8 mouse cellular contexts compared by ENCODE assay signal in the genomic region with DNA sequence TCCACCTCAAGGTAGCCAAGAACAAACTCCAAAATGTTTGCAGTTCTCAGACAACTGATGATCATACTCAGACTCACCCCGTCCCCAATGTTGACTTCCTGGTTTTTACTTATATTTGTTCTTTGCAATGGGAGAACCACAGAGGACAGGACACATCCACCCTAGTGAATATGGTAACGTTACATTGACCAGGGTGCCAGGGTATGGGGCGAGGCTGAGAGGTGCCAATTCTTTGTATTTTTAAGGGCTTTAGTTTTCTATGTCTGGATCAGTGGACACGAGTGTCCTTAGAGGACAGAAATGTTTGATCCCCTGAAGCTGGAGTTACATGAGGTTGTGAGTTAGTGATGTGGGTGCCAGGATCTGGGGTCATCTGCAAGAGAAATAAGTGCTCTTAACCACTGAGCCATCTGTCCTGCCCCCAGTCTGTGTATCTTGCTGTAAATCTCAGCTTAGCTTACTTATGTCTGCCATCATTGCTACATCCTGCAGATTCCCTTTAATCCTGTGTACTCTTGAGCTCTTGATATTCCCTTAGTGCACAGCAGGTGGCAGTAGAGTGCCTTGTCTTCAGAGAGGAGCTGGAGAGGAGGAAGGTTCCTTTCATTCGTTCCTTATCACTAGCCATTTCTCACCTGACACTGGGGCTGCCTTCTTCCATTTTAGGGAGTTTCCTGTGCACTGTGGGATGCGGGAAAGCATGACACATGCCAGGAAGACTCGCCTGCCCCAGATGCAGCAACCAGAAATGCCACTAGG. TPM values are rescaled to one million over a fixed set of nuclear protein-coding genes. Genes with fewer than 3 reads are reported as not detected.
DNase-seq lines count a peak whose midpoint lies in the region; ATAC-seq and TF ChIP-seq lines count a peak whose summit lies in the region.

No protein-coding gene starts in this region.

- ATAC-seq in cerebellum, adult (ENCODE audit: insufficient number of reproducible peaks, low FRiP score, low TSS enrichment), result peak; percentile 83
- peak; percentile 76 for ATAC-seq in forebrain, embryonic 15.5 days (replicated peaks)

- H3K4me1 ChIP-seq in ES-Bruce4 (ENCODE audit: control insufficient read depth, insufficient read depth, low read length), result no peaks in the 10 kb centered on the region
- H3K4me1 ChIP-seq in forebrain, embryonic 15.5 days, result no peaks in the 10 kb centered on the region
- no peaks in the 10 kb centered on the region for H3K4me1 ChIP-seq in lung, adult 2 months (ENCODE audit: control insufficient read depth, insufficient read depth, low read length)
- no peaks in the 10 kb centered on the region; the same call in 1 of the 2 replicates for H3K4me1 ChIP-seq in olfactory bulb, adult 2 months (ENCODE audit: control insufficient read depth, insufficient read depth, low read length)

- H3K9me3 ChIP-seq in ES-Bruce4 (replicated peaks; ENCODE audit: control insufficient read depth, insufficient read depth, low read length, poor library complexity, severe bottlenecking), result no peaks in the 10 kb centered on the region
- no peaks in the 10 kb centered on the region for H3K9me3 ChIP-seq in forebrain, embryonic 15.5 days

- WGBS in forebrain, embryonic 15.5 days, result 34% methylated on average over 7 of the region's 7 CpGs
- 29% methylated on average over 7 of the region's 7 CpGs for WGBS in lung, adult 2 months
- 35% methylated on average over 7 of the region's 7 CpGs for WGBS in olfactory bulb, adult 2 months

- TF ChIP-seq CTCF in ES-Bruce4 (IDR thresholded peaks at IDR 0.05; ENCODE audit: low read depth, low read length), result peak; percentile 38
- TF ChIP-seq CTCF in layer of hippocampus, adult 2 months (conservative IDR thresholded peaks at IDR 0.05), result peak; percentile 95
- peak; percentile 59 for TF ChIP-seq CTCF in lung, adult 2 months (IDR thresholded peaks at IDR 0.05; ENCODE audit: insufficient read depth, low read length)
- peak; percentile 45 for TF ChIP-seq CTCF in olfactory bulb, adult 2 months (IDR thresholded peaks at IDR 0.05; ENCODE audit: insufficient read depth, low read depth, low read length)

- no peak overlapping the region for H3K27ac ChIP-seq in ES-Bruce4 (ENCODE audit: insufficient read depth, low read length)
- H3K27ac ChIP-seq in forebrain, embryonic 15.5 days (replicated peaks), result 0 out of 2 replicates have a peak overlapping the region, but pooled peaks have one; percentile 9
- H3K27ac ChIP-seq in layer of hippocampus, adult 2 months, result no peak overlapping the region; the same call in 1 of the 2 replicates
- H3K27ac ChIP-seq in olfactory bulb, adult 2 months (ENCODE audit: insufficient read depth, low read depth, low read length), result no peak overlapping the region

- peak; percentile 86 for DNase-seq in heart, postnatal 4 days
- peak; percentile 85 to 87 for DNase-seq in layer of hippocampus, adult 2 months (ENCODE audit: low spot score in 2 of 2)
- DNase-seq in lung, adult 2 months, result peak; percentile 73
- DNase-seq in thymus, adult 18-20 months, result peak; percentile 37 to 67

- no peak overlapping the region for H3K9ac ChIP-seq in ES-Bruce4 (ENCODE audit: low read depth, poor library complexity, severe bottlenecking)
- no peak overlapping the region for H3K9ac ChIP-seq in forebrain, embryonic 15.5 days (replicated peaks)

- no peak overlapping the region for H3K4me3 ChIP-seq in ES-Bruce4 (ENCODE audit: low read depth, low read length)
- H3K4me3 ChIP-seq in forebrain, embryonic 15.5 days, result no peak overlapping the region
- H3K4me3 ChIP-seq in layer of hippocampus, adult 2 months, result no peak overlapping the region
- H3K4me3 ChIP-seq in lung, adult 2 months (replicated peaks; ENCODE audit: extremely low read depth, low read depth, low read length), result no peak overlapping the region
- H3K4me3 ChIP-seq in olfactory bulb, adult 2 months (ENCODE audit: insufficient read depth, low read depth, low read length), result no peak overlapping the region

- H3K4me2 ChIP-seq in forebrain, embryonic 15.5 days (replicated peaks), result no peak overlapping the region

- H3K36me3 ChIP-seq in ES-Bruce4 (ENCODE audit: control insufficient read depth, insufficient read depth, low read length, poor library complexity, severe bottlenecking), result no peaks in the 10 kb centered on the region
- H3K36me3 ChIP-seq in forebrain, embryonic 15.5 days, result peaks cover 9% of the 10 kb centered on the region

- H3K27me3 ChIP-seq in ES-Bruce4 (ENCODE audit: control insufficient read depth, insufficient read depth, low read length, poor library complexity, severe bottlenecking), result no peaks in the 10 kb centered on the region
- H3K27me3 ChIP-seq in forebrain, embryonic 15.5 days, result no peaks in the 10 kb centered on the region

- TF ChIP-seq EP300 in ES-Bruce4 (IDR thresholded peaks at IDR 0.05; ENCODE audit: insufficient read depth, low read depth, low read length), result no peak

- no peak for TF ChIP-seq POLR2A in ES-Bruce4 (IDR thresholded peaks at IDR 0.05; ENCODE audit: insufficient read depth, low read length)
- no peak for TF ChIP-seq POLR2A in lung, adult 2 months (IDR thresholded peaks at IDR 0.05; ENCODE audit: borderline replicate concordance, extremely low read depth, low read depth, low read length)
- no peak for TF ChIP-seq POLR2A in olfactory bulb, adult 2 months (IDR thresholded peaks at IDR 0.05; ENCODE audit: insufficient read depth, low read depth, low read length)

RNA-seq across cellular contexts. Expression of a gene that starts 28.9 kb away (rescaled TPM):
- polyA plus RNA-seq in ES-Bruce4 (2011; ENCODE audit: insufficient read depth, insufficient read length, low read depth, missing spikeins), result 24.1 and 30.9 TPM in 2 replicates
- polyA plus RNA-seq in forebrain, embryonic 15.5 days (2015; fragmentation: Nextera tagmentation; extraction: Ambion mirVana), result 23.7 and 25.5 TPM in 2 replicates
- 10 to 100 TPM; 43.4 to 50.3 TPM for total RNA-seq in heart, postnatal 4 days (2021)
- 10 to 100 TPM; 26.2 to 27.3 TPM for total RNA-seq in layer of hippocampus, adult 2 months (2021)
- polyA plus RNA-seq in lung, adult 2 months (2012; rRNA removed), result 38.4 and 44.0 TPM in 2 replicates
- polyA plus RNA-seq in olfactory bulb, adult 2 months (2012; ENCODE audit: insufficient read depth, insufficient read length, low replicate concordance, missing spikeins), result not detected in 2 replicates

RNA-seq across cellular contexts. Expression of a gene that starts 45.2 kb away (rescaled TPM):
- polyA plus RNA-seq in ES-Bruce4 (2011; ENCODE audit: insufficient read depth, insufficient read length, low read depth, missing spikeins), result 33.7 and 41.1 TPM in 2 replicates
- polyA plus RNA-seq in forebrain, embryonic 15.5 days (2015; fragmentation: Nextera tagmentation; extraction: Ambion mirVana), result 111 and 112 TPM in 2 replicates
- 10 to 100 TPM; 11.8 to 15.2 TPM for total RNA-seq in heart, postnatal 4 days (2021)
- 10 to 100 TPM; 55.8 to 57.2 TPM for total RNA-seq in layer of hippocampus, adult 2 months (2021)
- polyA plus RNA-seq in lung, adult 2 months (2012; rRNA removed), result 35.2 and 36.7 TPM in 2 replicates
- not detected in 2 replicates for polyA plus RNA-seq in olfactory bulb, adult 2 months (2012; ENCODE audit: insufficient read depth, insufficient read length, low replicate concordance, missing spikeins)

Comparison
In these comparisons a context has a peak if more than half of its experiments do, and no peak if none do; other contexts are left out.
1. CTCF ChIP-seq: peak in every context shown above with its lines; median percentile 95 in layer of hippocampus, adult 2 months; 59 in lung, adult 2 months; 45 in olfactory bulb, adult 2 months; 38 in ES-Bruce4.
2. RNA of a gene that starts 28.9 kb away (polyA plus RNA-seq): 38.4 to 44.0 TPM in lung, adult 2 months, 24.1 to 30.9 TPM in ES-Bruce4 and 23.7 to 25.5 TPM in forebrain, embryonic 15.5 days; not detected in olfactory bulb, adult 2 months; every median in the first group is over 10 times any median in the second.
3. Peak in every context shown above with its lines, with median percentiles within 50 percentile points of each other: DNase-seq.